Mouse (Mus musculus) liver, postnatal 0 days (tissue): ENCODE results near the gene Kif23. TPM values are rescaled to one million over a fixed set of nuclear protein-coding genes. Genes with fewer than 3 reads are reported as not detected.

Experiments used
- ATAC-seq: fragments of 200-750 bp; cut with Nextera tagmentation; 2 replicates; pipeline ENCODE4 v1.8.0; 2017; ENCODE audit warnings: mild to moderate bottlenecking, moderate library complexity
- DNase-seq: peaks from one replicate; pipeline ENCODE4 v3.0.0-alpha.2; 2016
- H3K27ac ChIP-seq: fragments of 300-500 bp; sonication (generic); 2 replicates; pipeline ENCODE4 v1.5.1; 2014; ENCODE audit warnings: antibody characterized with exemption, moderate library complexity, mild to moderate bottlenecking, low read depth
- H3K27me3 ChIP-seq: fragments of 300-500 bp; sonication (generic); 2 replicates; pipeline ENCODE4 v1.6.1; 2014; ENCODE audit warnings: low read length, control low read depth, mixed read lengths; ENCODE audit not compliant: insufficient read depth
- H3K36me3 ChIP-seq: fragments of 300-500 bp; sonication (generic); replicated peaks from 2 replicates; pipeline ENCODE4 v1.6.1; 2014; ENCODE audit warnings: mild to moderate bottlenecking, control low read depth, low read length, moderate library complexity, mixed read lengths; ENCODE audit not compliant: insufficient read depth
- H3K4me1 ChIP-seq: fragments of 300-500 bp; sonication (generic); 2 replicates; pipeline ENCODE4 v1.6.1; 2014; ENCODE audit warnings: antibody characterized with exemption, mild to moderate bottlenecking, control low read depth; ENCODE audit not compliant: insufficient read depth
- H3K4me2 ChIP-seq: fragments of 300-500 bp; sonication (generic); 2 replicates; pipeline ENCODE4 v1.6.1; 2014; ENCODE audit warnings: low read depth, mild to moderate bottlenecking, low read length, moderate library complexity, mixed read lengths
- H3K4me3 ChIP-seq: fragments of 300-500 bp; sonication (generic); 2 replicates; pipeline ENCODE4 v1.5.1; 2014; ENCODE audit warnings: low read depth, low read length
- H3K9ac ChIP-seq: fragments of 300-500 bp; sonication (generic); replicated peaks from 2 replicates; pipeline ENCODE4 v1.6.1; 2014; ENCODE audit warnings: mild to moderate bottlenecking, moderate library complexity
- H3K9me3 ChIP-seq: fragments of 300-500 bp; sonication (generic); 2 replicates; pipeline ENCODE4 v1.6.1; 2016; ENCODE audit warnings: mild to moderate bottlenecking, control low read depth, low read length, mixed read lengths
- CTCF ChIP-seq: sonication (generic); IDR thresholded peaks from 2 replicates; pipeline ENCODE4 v1.5.1; 2016; ENCODE audit warnings: antibody characterized with exemption, low read depth
- EP300 ChIP-seq: IDR thresholded peaks from 2 replicates; pipeline ENCODE4 v1.6.1; 2016; ENCODE audit warnings: antibody characterized with exemption, low read depth, mild to moderate bottlenecking
- WGBS: fragments of 180-500 bp; shearing (Covaris S2); extraction: QIAGEN DNeasy Blood & Tissue Kit; methylation state at CpG from one replicate; pipeline ENCODE4 v1.1.7; 2014; ENCODE audit not compliant: insufficient replicate concordance; 5-methylcytosine and 5-hydroxymethylcytosine counted together
- polyA plus RNA-seq: library from polyadenylated mRNA; unstranded; fragments of >200 nt; fragmentation: Nextera tagmentation; extraction: Ambion mirVana; gene quantifications from 2 replicates; pipeline ENCODE4 v1.2.1, GENCODE M21; 2015

Gene Kif23
- polyA plus RNA-seq, 1 experiment from 2014 or later, result 28.8 TPM

DNA sequence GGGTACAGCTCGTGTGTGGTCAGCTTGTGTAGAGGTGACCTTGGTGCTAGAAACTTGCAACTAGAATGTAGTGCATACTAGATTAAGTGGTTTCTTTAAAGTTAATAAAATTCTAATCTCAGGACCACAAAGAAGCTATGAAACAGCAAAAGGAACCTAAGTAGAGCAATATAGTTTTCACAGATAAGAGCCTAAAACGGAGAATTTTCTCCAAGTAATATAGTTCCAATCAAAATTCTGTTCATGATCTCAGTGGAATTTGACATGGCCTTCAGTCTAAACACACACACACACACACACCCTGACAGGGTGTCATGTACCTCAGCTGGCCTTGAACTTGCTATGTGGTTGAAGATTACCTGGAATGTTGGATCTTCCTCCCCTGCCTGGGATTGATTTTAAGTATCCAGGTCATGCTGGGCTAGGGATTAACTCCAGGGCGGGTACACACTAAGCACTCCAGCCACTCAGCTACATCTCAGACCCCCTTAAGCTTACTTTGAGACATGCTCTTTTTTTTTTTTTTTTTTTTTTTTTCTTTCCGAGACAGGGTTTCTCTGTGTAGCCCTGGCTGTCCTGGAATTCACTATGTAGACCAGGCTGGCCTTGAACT is 31.1 kb downstream of the Kif23 start:
- no peaks in the 10 kb centered on the region for H3K9me3 ChIP-seq
- TF ChIP-seq CTCF, result no peak
- no peak for TF ChIP-seq EP300
- H3K4me3 ChIP-seq, result peak overlapping the region; percentile 73
- ATAC-seq (no peak), DNase-seq (no peak)
- peaks cover 49% of the 10 kb centered on the region for H3K36me3 ChIP-seq
- H3K4me2 ChIP-seq, result peak overlapping the region; percentile 80
- peaks cover 8% of the 10 kb centered on the region for H3K4me1 ChIP-seq
- WGBS, result 47% methylated on average over 4 of the region's 4 CpGs
- no peaks in the 10 kb centered on the region for H3K27me3 ChIP-seq
- peak overlapping the region; percentile 94; the same call in 1 of the 2 replicates for H3K27ac ChIP-seq
- H3K9ac ChIP-seq, result peak overlapping the region; percentile 66; the same call in 1 of the 2 replicates

DNA sequence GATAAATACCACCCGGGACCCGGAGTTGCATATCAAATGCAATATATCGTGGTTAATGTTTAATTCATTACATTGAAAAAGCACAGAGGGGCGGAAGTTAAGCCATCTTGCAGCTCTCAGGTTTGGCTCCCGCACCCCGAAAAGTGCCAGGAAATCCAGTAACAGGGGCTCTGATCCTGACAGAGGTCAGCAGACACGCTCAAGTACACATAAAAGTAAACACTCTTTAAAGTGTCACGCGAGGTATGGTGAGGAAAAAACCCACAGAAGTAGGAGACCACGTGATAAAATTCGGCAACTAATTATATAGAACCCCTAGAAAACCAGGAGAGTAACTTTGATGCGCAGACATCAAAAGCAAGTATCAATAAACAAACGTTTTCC is 31.7 kb downstream of the Kif23 start:
- H3K27me3 ChIP-seq, result no peaks in the 10 kb centered on the region
- peak overlapping the region; percentile 94 for H3K27ac ChIP-seq
- no peak for TF ChIP-seq CTCF
- no peak for TF ChIP-seq EP300
- no peaks in the 10 kb centered on the region for H3K9me3 ChIP-seq
- H3K9ac ChIP-seq, result peak overlapping the region; percentile 66
- 4% methylated on average over 13 of the region's 13 CpGs for WGBS
- peaks cover 8% of the 10 kb centered on the region for H3K4me1 ChIP-seq
- peaks cover 43% of the 10 kb centered on the region for H3K36me3 ChIP-seq
- ATAC-seq, result no peak; the same call in 1 of the 2 replicates
- no peak for DNase-seq
- H3K4me2 ChIP-seq, result peak overlapping the region; percentile 80
- H3K4me3 ChIP-seq, result peak overlapping the region; percentile 73

DNA sequence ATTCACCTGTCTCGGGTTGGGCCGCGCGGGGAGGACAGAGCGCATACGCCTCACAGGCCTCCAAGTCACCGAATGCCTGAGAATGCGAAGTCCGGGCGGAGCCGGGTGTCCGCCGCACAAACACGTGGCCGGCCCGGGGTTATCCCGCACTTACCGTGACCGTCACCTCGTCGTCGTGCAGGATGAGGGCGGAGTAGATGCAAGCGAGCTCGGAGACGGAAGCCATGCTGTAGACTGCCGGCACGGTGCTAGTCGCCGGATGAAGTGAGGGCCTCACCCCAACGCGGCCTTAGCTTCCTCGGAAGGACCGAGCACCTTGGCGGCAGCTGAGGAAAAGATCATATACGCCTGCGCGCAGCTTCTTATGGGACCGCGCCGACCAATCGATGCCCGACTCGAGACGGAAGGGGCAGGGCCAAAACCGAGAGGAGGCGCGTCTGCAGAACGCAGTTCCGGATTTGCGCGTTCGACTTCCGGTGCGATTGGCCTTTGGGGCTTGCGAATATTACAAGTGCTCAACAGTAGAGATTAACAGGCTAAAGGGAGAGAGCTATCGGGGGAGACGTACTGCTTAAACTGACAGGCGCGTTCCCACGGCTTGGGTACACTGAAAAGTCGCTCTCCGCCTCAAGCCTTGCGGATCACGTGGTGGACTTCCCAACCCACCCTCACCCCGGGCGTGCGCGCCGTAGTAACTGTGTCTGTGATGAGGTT is 32.2 kb downstream of the Kif23 start, which contains the start of gene Rplp1:
Rplp1 (minus strand) TSS at position 340 of the 714 bp plus-strand sequence.
- Histone ChIP-seq H3K4me2 (peak within 1 kb of the TSS; percentile 80), H3K36me3 (peaks cover 38% of the 10 kb centered on the region), H3K4me1 (peaks cover 8% of the 10 kb centered on the region), H3K4me3 (peak within 1 kb of the TSS; percentile 73), H3K27me3 (no peaks in the 10 kb centered on the region), H3K9ac (peak within 1 kb of the TSS; percentile 76), H3K9me3 (no peaks in the 10 kb centered on the region), H3K27ac (peak within 1 kb of the TSS; percentile 94)
- ATAC-seq (peak; percentile 94), DNase-seq (peak; percentile 96)
- no peak for TF ChIP-seq CTCF
- no peak for TF ChIP-seq EP300
- under 1% methylated on average over 66 of the region's 70 CpGs for WGBS

GRCm38 (mm10) chr9:61911300-61912128 is 35.1 kb downstream of the Kif23 start:
- Histone ChIP-seq H3K27me3 (no peaks in the 10 kb centered on the region), H3K4me3 (no peak overlapping the region), H3K9ac (no peak overlapping the region), H3K36me3 (peaks cover 19% of the 10 kb centered on the region), H3K9me3 (no peaks in the 10 kb centered on the region), H3K27ac (0 out of 2 replicates have a peak overlapping the region, but pooled peaks have one; percentile 11), H3K4me1 (peaks cover 8% of the 10 kb centered on the region), H3K4me2 (0 out of 2 replicates have a peak overlapping the region, but pooled peaks have one; percentile 80)
- TF ChIP-seq CTCF (no peak), EP300 (no peak)
- no peak for DNase-seq
- no peak for ATAC-seq
- 43% methylated on average over 6 of the region's 6 CpGs for WGBS

DNA sequence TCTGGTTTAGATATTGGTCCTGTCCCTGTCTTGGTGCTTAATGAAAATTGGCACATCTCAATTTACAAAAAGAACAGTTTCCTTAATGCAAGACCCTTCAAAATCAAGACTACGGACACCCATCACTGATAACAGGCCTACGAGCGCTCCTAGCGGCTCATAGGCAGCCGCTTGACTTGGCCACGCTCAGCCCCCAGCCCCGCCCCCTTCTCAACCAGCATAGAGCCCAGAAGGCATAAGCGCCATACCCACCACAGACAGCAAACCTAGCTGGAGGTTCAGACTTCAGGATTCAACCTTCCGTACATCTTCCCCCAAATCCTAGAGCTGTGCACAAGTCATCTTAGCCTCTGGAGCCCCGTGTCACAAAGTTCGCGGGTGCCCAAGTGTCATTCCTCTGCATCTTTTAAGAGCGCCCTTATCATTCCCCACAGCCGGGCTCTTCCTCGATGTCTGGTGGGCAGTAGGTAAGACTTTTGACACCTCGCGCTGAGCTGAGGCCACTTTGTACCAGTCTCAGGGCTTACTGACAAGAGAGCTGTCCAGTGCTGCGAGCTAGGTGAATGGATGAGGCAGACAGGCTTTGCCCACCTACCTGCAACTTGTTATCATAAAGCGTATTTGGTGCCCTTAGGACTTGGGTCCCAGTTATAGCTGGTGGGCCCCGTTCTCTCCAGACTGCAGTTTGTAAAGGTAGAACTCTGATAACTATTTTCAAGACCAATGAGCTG is 35.9 kb downstream of the Kif23 start:
- Histone ChIP-seq H3K27me3 (no peaks in the 10 kb centered on the region), H3K4me2 (no peak overlapping the region), H3K9ac (no peak overlapping the region), H3K27ac (no peak overlapping the region), H3K9me3 (no peaks in the 10 kb centered on the region), H3K4me1 (peaks cover 8% of the 10 kb centered on the region), H3K4me3 (no peak overlapping the region), H3K36me3 (peaks cover 18% of the 10 kb centered on the region)
- peak; percentile 59 for DNase-seq
- 37% methylated on average over 20 of the region's 20 CpGs for WGBS
- ATAC-seq, result no peak
- no peak for TF ChIP-seq EP300
- peak; percentile 27 for TF ChIP-seq CTCF
